Mouse (Mus musculus): ENCODE data around the gene Gm17555.
"Not testable (repeated sequence)": the region's sequence is repeated elsewhere in the genome, so short reads cannot be mapped to it uniquely, and the experiment has no call there.

Gm17555 gene

DNA sequence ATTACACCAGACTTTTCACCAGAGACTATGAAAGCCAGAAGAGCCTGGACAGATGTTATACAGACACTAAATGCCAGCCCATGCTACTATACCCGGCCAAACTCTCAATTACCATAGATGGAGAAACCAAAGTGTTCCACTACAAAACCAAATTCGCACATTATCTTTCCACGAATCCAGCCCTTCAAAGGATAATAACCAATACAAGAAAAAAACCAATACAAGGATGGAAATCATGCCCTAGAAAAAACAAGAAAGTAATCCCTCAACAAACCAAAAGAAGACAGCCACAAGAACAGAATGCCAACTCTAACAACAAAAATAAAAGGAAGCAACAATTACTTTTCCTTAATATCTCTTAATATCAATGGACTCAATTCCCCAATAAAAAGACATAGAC, at the start of gene Gm17555:
Gene Gm17555 (plus strand): TSS at position 301 of the 400 bp plus-strand sequence.
- DNase-seq (ENCODE audit: inconsistent ontology term), result not testable (repeated sequence)

GRCm38 (mm10) chr2:126165277-126166018, 49.5 kb upstream of the Gm17555 start:
- DNase-seq (ENCODE audit: inconsistent ontology term), result no peak

DNA sequence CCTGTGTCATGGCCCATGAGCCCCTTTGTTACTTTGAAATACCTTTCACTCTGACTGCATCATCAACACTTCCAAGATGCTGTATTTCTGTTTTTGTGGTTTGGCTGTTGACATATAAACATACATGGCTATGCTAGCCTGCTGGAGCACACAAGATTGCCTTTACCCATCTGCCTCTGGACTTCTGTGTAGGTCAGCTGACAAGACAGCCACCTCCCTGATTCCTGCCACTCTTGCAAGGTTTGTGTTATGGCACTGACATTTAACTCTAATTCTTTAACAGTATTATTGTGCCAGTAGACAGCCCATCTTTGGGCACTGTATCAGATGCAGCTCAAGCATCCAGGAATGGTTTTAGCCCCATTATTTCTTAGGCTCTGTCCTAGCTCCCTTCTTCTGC, 48.6 kb upstream of the Gm17555 start:
- DNase-seq (ENCODE audit: inconsistent ontology term), result no peak

DNA sequence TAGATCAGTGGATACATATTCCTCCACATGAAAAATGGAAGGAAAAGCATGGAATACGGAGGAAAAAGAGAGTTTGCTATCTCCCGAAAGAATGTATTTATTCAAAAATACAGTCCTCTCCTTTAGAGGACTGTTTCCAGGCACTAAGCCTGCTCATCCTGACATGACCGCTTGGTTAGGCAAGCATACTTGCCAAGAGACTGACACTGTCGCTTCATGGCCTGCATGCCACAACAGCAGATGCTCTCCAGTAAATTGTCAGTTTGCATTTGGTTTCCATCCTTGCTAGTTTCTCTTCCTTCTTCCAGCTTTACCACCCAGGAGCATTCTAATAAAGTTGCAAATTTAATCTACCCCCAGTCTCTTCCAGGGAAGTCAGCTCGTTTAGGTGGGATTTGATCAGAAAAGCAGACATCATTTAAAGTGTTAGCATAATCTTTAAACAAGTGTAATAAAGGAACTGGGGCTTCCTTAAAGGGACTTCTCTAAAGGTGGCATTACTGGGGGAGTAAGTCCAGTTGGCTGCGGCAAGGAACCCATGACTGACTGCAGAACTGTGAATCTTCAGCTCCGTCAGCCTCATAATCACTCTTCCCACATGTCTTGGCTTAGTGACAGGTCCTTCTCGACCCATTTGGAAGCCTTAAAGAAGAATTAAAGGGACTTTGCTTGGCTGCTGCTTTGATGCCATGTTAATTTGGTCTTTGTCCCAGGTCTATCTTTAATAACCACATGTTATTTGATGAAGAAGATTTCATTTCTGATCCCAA, 47.9 kb upstream of the Gm17555 start:
- no peak for DNase-seq (ENCODE audit: inconsistent ontology term)

DNA sequence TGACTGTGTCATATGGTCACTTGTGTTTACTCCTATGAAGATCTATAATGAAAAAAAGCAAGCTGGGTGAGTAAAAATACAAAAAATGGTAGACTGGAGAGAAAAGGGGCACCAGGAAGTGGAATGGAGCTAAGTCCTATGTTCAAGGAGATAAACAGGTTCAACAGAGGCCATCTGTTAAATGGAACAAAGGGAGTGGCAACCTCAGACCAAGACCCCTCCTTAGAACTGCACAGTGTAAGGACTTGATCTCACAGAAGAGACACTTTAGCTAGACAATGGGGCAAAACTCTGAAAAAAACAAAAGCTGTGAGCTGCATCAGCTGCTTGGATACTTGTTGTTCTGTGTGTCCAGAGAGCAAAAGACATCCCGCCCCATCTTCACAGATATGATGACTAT, 43.5 kb upstream of the Gm17555 start:
- DNase-seq (ENCODE audit: inconsistent ontology term), result no peak

GRCm38 (mm10) chr2:126191306-126191705, 23.6 kb upstream of the Gm17555 start:
- no peak for DNase-seq (ENCODE audit: inconsistent ontology term)

- no peak for DNase-seq (ENCODE audit: inconsistent ontology term)
Measured at GRCm38 (mm10) chr2:126192129-126192528, 22.8 kb upstream of the Gm17555 start.

GRCm38 (mm10) chr2:126195631-126196356, 19.1 kb upstream of the Gm17555 start:
- no peak for DNase-seq (ENCODE audit: inconsistent ontology term)

DNA sequence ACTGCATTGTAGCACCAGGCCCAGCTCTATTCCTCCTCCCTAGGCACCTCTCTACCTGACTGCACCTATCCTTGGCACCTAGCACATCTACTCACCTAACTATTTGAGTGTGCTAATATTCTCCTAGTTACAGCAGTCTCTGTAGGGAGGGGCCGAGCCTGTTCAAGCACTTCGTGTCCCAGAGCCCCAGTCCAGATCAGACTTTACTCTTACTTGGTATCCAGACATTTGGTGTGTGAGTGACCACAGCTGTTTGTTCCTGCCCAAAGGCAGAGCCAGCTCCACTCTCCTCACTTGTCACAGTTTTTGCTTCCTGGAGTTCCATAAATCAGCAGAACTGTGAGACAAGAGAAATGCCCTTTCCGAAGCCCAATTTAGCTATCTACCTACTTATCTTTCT, 15.9 kb upstream of the Gm17555 start:
- DNase-seq (ENCODE audit: inconsistent ontology term), result no peak

- DNase-seq (ENCODE audit: inconsistent ontology term), result no peak
Measured at GRCm38 (mm10) chr2:126211011-126211680, 3.8 kb upstream of the Gm17555 start.

DNA sequence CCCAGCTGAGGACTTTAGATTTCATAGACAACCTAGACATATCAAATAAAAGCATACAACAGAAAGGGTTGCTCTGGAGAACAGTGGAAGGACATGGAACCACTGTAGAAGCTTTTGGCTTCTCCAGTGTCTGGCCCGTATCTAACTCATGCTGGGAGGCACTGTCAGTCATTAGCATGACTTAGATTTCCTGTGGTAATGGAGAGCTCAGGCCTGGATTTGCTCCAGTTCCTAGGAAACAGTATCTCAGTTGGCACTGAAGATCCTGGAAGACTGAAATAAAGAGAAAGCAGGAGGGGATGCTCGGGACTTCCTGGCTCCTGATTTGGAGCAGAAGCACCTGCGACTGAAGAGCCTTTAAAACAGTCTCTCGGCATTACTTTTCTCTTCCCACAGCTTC, 12.7 kb downstream of the Gm17555 start:
- no peak for DNase-seq (ENCODE audit: inconsistent ontology term)

DNA sequence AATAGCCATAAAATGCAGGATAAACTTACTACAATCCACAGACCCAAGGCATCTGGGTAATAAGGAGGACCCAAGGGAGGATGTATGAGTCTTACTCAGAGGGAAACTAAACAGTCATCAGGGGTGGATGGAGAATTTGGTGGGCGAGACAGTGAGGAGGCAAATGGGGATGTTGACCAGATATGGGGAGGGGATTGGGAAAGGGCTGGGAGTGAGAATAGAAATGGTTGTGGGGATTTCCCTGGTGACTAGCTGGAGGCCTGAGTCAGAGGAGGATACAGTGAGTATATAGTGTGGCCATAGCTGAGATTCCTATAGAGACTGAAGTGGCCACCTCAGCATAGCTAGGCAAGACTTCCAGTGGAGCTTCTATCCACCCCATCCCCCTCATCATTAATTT, 16.8 kb downstream of the Gm17555 start:
- DNase-seq (ENCODE audit: inconsistent ontology term), result no peak

- peak; percentile 20 for DNase-seq (ENCODE audit: inconsistent ontology term)
Measured at GRCm38 (mm10) chr2:126236905-126237304, 22.0 kb downstream of the Gm17555 start.

- DNase-seq (ENCODE audit: inconsistent ontology term), result peak; percentile 26
Measured at GRCm38 (mm10) chr2:126245446-126245845, 30.5 kb downstream of the Gm17555 start.

DNA sequence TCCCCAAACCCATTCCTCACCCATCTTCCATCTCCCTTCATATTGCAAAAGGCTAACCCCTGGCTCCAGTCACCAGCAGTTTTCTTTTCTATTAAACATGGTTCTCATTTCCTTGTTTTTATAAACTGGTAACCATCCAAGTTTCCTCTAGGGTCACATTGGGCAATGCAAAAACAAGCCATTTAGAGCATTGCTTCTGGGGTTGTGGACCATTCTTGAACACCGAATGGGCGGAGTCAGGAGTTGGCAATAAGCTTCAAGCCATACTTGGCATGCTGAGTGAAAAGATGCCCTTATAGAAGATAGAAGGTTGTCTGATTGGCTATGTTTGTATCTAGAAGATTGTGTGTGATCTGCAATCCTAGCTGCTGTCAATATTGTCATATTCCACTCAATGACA, 33.6 kb downstream of the Gm17555 start:
- DNase-seq (ENCODE audit: inconsistent ontology term), result no peak

- no peak for DNase-seq (ENCODE audit: inconsistent ontology term)
Measured at GRCm38 (mm10) chr2:126252211-126252610, 37.3 kb downstream of the Gm17555 start.

Data from Muller cell, postnatal 12 days (primary cell).